Mouse (Mus musculus): ENCODE data around the gene Gm2a.

DNA sequence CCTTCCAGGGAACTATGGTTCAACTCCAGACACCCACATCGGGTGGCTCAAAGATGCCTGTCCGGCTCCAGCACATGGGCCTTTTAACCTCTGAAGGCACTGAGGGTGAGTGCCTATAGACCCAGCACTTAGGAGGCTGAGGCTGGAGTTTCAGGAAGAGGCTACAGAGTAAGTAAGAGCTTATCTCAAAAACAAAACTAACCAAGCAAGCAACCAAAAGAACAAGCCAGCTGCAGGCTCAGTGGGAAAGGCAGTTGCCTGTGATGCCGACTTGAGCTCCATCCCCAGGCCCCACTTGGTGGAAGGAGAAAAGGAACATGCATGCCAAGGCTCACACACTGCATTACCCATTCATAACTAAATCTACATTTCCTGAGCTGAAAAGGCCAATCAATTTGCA, 19.4 kb upstream of the Gm2a start:
- TF ChIP-seq CTCF (IDR thresholded peaks at IDR 0.05; ENCODE audit: low read depth) (no peak), EP300 (IDR thresholded peaks at IDR 0.05; ENCODE audit: low read depth) (no peak)
